Mouse (Mus musculus): ENCODE data around the gene Car2.

Gene Car2

GRCm38 (mm10) chr3:14884826-14885225 lies 1.2 kb upstream of the Car2 start:
- H3K36me3 ChIP-seq (ENCODE audit: insufficient read depth, low read length): peaks cover 22% of the 10 kb centered on the region
- peaks cover 4% of the 10 kb centered on the region; the same call in 1 of the 2 replicates for H3K27me3 ChIP-seq (ENCODE audit: insufficient read depth, low read length)
- no peak for TF ChIP-seq NANOG (IDR thresholded peaks at IDR 0.05; ENCODE audit: borderline replicate concordance, low read length)
- TF ChIP-seq CTCF (conservative IDR thresholded peaks at IDR 0.05; ENCODE audit: low read length): no peak
- TF ChIP-seq POU5F1 (IDR thresholded peaks at IDR 0.05; ENCODE audit: borderline replicate concordance, low read length): no peak
- no peak overlapping the region for H3K4me3 ChIP-seq (replicated peaks; ENCODE audit: low read length)
- peaks cover 33% of the 10 kb centered on the region for H3K4me1 ChIP-seq (replicated peaks; ENCODE audit: low read depth, low read length)
- no peaks in the 10 kb centered on the region for H3K9me3 ChIP-seq (ENCODE audit: low read length)

GRCm38 (mm10) chr3:14887134-14887666 lies 1.1 kb downstream of the Car2 start:
- H3K4me1 ChIP-seq (replicated peaks; ENCODE audit: low read depth, low read length): peaks cover 48% of the 10 kb centered on the region
- no peaks in the 10 kb centered on the region for H3K9me3 ChIP-seq (ENCODE audit: low read length)
- H3K27me3 ChIP-seq (ENCODE audit: insufficient read depth, low read length): peaks cover 4% of the 10 kb centered on the region; the same call in 1 of the 2 replicates
- TF ChIP-seq NANOG (IDR thresholded peaks at IDR 0.05; ENCODE audit: borderline replicate concordance, low read length): no peak
- no peak for TF ChIP-seq POU5F1 (IDR thresholded peaks at IDR 0.05; ENCODE audit: borderline replicate concordance, low read length)
- TF ChIP-seq CTCF (conservative IDR thresholded peaks at IDR 0.05; ENCODE audit: low read length): no peak
- H3K4me3 ChIP-seq (replicated peaks; ENCODE audit: low read length): peak overlapping the region; percentile 90
- peaks cover 24% of the 10 kb centered on the region for H3K36me3 ChIP-seq (ENCODE audit: insufficient read depth, low read length)

- TF ChIP-seq POU5F1 (IDR thresholded peaks at IDR 0.05; ENCODE audit: borderline replicate concordance, low read length) (no peak), CTCF (conservative IDR thresholded peaks at IDR 0.05; ENCODE audit: low read length) (no peak), NANOG (IDR thresholded peaks at IDR 0.05; ENCODE audit: borderline replicate concordance, low read length) (no peak)
- Histone ChIP-seq H3K4me3 (replicated peaks; ENCODE audit: low read length) (peak overlapping the region; percentile 90), H3K4me1 (replicated peaks; ENCODE audit: low read depth, low read length) (peaks cover 48% of the 10 kb centered on the region), H3K36me3 (ENCODE audit: insufficient read depth, low read length) (peaks cover 24% of the 10 kb centered on the region), H3K9me3 (ENCODE audit: low read length) (no peaks in the 10 kb centered on the region), H3K27me3 (ENCODE audit: insufficient read depth, low read length) (peaks cover 4% of the 10 kb centered on the region; the same call in 1 of the 2 replicates)
These were observed 1.7 kb downstream of the Car2 start for GRCm38 (mm10) chr3:14887686-14888295.

- Histone ChIP-seq H3K27me3 (ENCODE audit: insufficient read depth, low read length) (peaks cover 4% of the 10 kb centered on the region; the same call in 1 of the 2 replicates), H3K4me3 (replicated peaks; ENCODE audit: low read length) (no peak overlapping the region), H3K9me3 (ENCODE audit: low read length) (no peaks in the 10 kb centered on the region), H3K36me3 (ENCODE audit: insufficient read depth, low read length) (peaks cover 24% of the 10 kb centered on the region), H3K4me1 (replicated peaks; ENCODE audit: low read depth, low read length) (peaks cover 48% of the 10 kb centered on the region)
- TF ChIP-seq POU5F1 (IDR thresholded peaks at IDR 0.05; ENCODE audit: borderline replicate concordance, low read length) (no peak), NANOG (IDR thresholded peaks at IDR 0.05; ENCODE audit: borderline replicate concordance, low read length) (no peak), CTCF (conservative IDR thresholded peaks at IDR 0.05; ENCODE audit: low read length) (no peak)
These were observed 2.5 kb downstream of the Car2 start for GRCm38 (mm10) chr3:14888549-14888948.

DNA sequence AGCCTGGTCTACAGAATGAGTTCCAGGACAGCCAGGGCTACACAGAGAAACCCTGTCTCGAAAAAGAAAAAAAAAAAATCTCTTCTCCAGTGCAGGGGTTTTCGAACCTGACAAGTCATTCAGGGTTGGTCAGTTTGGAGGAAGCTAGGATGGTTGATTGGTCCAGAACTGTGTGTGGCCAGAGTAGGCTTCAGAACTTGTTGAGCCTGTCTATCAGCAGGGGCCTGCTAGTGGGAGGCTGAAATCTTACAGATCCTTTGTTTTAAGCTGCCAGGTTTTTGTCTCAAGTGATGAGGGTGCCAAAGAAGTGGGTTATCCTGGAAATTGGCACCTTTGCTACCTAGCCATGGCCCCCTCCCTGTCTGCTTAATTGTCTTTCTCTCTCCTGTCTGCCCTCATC lies 3.0 kb downstream of the Car2 start:
- peaks cover 48% of the 10 kb centered on the region for H3K4me1 ChIP-seq (replicated peaks; ENCODE audit: low read depth, low read length)
- no peak for TF ChIP-seq NANOG (IDR thresholded peaks at IDR 0.05; ENCODE audit: borderline replicate concordance, low read length)
- TF ChIP-seq POU5F1 (IDR thresholded peaks at IDR 0.05; ENCODE audit: borderline replicate concordance, low read length): no peak
- no peak for TF ChIP-seq CTCF (conservative IDR thresholded peaks at IDR 0.05; ENCODE audit: low read length)
- peaks cover 4% of the 10 kb centered on the region; the same call in 1 of the 2 replicates for H3K27me3 ChIP-seq (ENCODE audit: insufficient read depth, low read length)
- H3K9me3 ChIP-seq (ENCODE audit: low read length): no peaks in the 10 kb centered on the region
- H3K36me3 ChIP-seq (ENCODE audit: insufficient read depth, low read length): peaks cover 24% of the 10 kb centered on the region
- H3K4me3 ChIP-seq (replicated peaks; ENCODE audit: low read length): peak overlapping the region; percentile 41; the same call in 1 of the 2 replicates

DNA sequence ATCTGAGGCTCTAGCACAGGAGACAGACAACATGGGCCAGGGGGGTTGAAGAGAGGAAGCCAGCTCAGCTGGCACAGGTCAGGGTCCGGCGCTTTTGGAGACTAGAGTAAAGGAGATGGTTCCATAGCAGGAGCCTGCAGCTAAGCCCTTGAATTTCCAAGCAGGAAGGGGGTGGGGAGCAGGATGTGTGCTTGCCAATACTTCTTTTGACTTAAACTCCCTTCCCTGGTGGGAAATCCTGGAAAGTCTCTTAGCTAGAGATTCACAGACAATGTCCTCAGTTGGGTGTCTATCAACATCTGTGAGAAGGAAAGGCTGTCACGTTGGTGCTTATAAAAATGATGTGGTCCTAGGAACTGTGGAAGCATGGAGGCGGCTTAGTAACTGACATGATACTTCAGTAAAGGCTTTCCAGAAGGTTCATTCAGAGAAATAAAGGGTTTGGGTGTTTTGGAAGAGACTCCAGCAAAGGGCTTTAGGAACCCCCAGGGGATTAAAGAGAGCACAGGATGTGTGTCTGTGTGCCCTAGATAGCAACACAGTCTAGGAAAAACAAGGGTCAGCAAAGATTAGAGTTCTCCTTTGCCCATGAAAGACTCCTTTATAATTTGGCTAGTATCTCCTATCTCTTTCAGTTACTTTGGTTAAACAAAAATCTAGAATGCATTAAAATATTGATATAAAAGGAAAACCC lies 3.8 kb downstream of the Car2 start:
- peaks cover 24% of the 10 kb centered on the region for H3K36me3 ChIP-seq (ENCODE audit: insufficient read depth, low read length)
- H3K4me3 ChIP-seq (replicated peaks; ENCODE audit: low read length): peak overlapping the region; percentile 41; the same call in 1 of the 2 replicates
- no peaks in the 10 kb centered on the region for H3K9me3 ChIP-seq (ENCODE audit: low read length)
- peaks cover 48% of the 10 kb centered on the region for H3K4me1 ChIP-seq (replicated peaks; ENCODE audit: low read depth, low read length)
- no peak for TF ChIP-seq NANOG (IDR thresholded peaks at IDR 0.05; ENCODE audit: borderline replicate concordance, low read length)
- TF ChIP-seq POU5F1 (IDR thresholded peaks at IDR 0.05; ENCODE audit: borderline replicate concordance, low read length): no peak
- TF ChIP-seq CTCF (conservative IDR thresholded peaks at IDR 0.05; ENCODE audit: low read length): no peak
- peaks cover 4% of the 10 kb centered on the region; the same call in 1 of the 2 replicates for H3K27me3 ChIP-seq (ENCODE audit: insufficient read depth, low read length)

- Histone ChIP-seq H3K36me3 (ENCODE audit: insufficient read depth, low read length) (peaks cover 47% of the 10 kb centered on the region), H3K27me3 (ENCODE audit: insufficient read depth, low read length) (peaks cover under 1% of the 10 kb centered on the region; the same call in 1 of the 2 replicates), H3K4me1 (replicated peaks; ENCODE audit: low read depth, low read length) (peaks cover 46% of the 10 kb centered on the region), H3K9me3 (ENCODE audit: low read length) (no peaks in the 10 kb centered on the region), H3K4me3 (replicated peaks; ENCODE audit: low read length) (no peak overlapping the region)
- no peak for TF ChIP-seq CTCF (conservative IDR thresholded peaks at IDR 0.05; ENCODE audit: low read length)
- TF ChIP-seq POU5F1 (IDR thresholded peaks at IDR 0.05; ENCODE audit: borderline replicate concordance, low read length): no peak
- TF ChIP-seq NANOG (IDR thresholded peaks at IDR 0.05; ENCODE audit: borderline replicate concordance, low read length): no peak
These were observed 6.9 kb downstream of the Car2 start for GRCm38 (mm10) chr3:14892991-14893390.

- TF ChIP-seq CTCF (conservative IDR thresholded peaks at IDR 0.05; ENCODE audit: low read length) (no peak), NANOG (IDR thresholded peaks at IDR 0.05; ENCODE audit: borderline replicate concordance, low read length) (no peak), POU5F1 (IDR thresholded peaks at IDR 0.05; ENCODE audit: borderline replicate concordance, low read length) (no peak)
- Histone ChIP-seq H3K36me3 (ENCODE audit: insufficient read depth, low read length) (peaks cover 48% of the 10 kb centered on the region), H3K27me3 (ENCODE audit: insufficient read depth, low read length) (no peaks in the 10 kb centered on the region), H3K4me1 (replicated peaks; ENCODE audit: low read depth, low read length) (peaks cover 39% of the 10 kb centered on the region), H3K9me3 (ENCODE audit: low read length) (no peaks in the 10 kb centered on the region), H3K4me3 (replicated peaks; ENCODE audit: low read length) (no peak overlapping the region)
These were observed 7.6 kb downstream of the Car2 start for GRCm38 (mm10) chr3:14893700-14894099.

Data from E14TG2a.4 (cell line).